Mouse (Mus musculus) retina, postnatal 1 day (tissue): ENCODE results near the gene Lrrc8b.
A peak's percentile ranks its signal among the peaks of the same experiment; 100 is the strongest.

Source experiments
- DNase-seq: peaks from one replicate; pipeline ENCODE4 v3.0.0-alpha.2; 2012

The Lrrc8b gene

DNA sequence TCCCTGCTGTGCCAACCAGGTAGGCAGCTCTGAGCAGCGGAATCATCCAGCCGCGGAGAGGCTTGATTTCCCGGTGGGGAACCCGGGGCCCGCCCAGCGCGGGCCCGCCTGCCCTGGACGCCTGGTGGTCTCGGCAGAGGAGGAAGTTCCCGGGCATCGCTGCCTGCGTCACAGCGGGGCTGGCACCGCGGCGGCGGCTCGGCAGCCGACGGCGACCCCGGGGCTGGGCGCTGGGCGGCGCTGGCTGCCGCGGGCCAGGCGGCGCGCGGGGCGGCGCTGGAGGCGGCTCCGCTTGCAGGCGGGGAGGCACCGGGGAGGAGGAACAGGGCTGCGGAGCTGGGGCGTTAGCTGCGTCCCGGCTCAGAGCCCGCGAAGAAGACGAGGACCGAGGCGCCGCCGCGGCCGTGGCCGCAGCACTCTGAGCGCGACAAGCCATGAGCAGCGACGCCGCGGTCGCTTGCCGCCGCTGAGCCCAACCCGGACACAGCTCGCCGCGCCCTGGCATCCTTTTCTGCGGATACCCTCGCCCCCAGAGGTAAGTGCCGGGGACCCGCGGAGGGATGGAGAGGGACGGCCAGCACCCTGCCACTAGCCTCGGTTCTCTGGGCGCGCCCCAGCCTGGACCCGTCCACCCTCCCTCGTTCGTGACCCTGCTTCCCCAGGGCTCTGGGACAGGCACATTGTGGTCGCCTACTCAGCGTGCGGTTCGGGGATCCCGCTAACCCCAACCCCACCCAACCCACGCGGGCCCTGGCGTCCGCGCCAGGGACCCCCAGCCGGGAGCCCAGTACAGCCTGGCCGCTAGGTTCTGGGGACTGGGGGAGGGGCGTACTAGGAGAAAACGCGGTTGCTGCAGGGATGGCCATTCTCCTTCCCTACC lies 103.8 kb downstream of the Lrrc8b start, which contains the start of gene Lrrc8c:
TSS of gene Lrrc8c (plus strand) at position 293 of the 880 bp plus-strand sequence.
- peak; percentile 90 for DNase-seq

DNA sequence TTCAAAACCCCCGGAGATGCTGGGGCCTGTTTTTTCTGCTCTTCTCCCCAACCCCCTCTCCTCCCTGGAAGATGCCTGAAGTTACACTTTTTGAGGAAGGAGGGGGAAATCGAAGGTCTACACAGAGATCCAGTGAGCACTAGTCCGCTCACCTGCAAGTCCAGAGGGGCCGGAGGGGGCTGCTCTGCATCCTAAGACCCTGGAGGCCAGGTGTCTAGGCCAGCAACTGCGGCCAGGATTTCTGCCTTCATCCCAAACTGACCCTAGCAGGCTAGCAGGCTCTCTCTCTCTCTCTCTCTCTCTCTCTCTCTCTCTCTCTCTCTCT lies 104.4 kb downstream of the Lrrc8b start:
- DNase-seq = no peak

DNA sequence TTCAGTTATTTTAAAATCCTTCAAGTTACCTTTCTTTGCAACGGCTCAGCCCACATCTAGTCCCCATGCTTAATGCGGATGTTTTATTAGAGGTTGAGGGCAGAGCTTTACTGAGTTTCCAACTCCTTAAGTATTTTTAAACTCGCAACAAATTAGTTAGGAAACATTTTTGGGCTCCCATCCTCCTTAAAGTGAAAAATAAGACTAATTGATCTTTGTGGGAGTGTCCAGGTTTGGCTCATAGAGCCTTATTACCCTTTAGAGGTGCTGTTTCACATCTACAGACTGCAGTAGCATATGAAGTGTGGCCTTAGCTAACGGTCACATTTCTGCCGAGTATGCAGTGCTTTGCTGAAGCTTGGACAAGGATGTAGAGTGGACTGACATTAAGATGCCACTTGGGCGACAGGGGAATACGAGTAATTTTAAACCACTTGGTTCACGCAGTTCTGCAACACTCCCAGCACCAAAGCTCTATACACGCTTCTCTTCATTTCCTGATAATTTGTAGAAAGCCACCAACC lies 104.9 kb downstream of the Lrrc8b start:
- no peak for DNase-seq

DNA sequence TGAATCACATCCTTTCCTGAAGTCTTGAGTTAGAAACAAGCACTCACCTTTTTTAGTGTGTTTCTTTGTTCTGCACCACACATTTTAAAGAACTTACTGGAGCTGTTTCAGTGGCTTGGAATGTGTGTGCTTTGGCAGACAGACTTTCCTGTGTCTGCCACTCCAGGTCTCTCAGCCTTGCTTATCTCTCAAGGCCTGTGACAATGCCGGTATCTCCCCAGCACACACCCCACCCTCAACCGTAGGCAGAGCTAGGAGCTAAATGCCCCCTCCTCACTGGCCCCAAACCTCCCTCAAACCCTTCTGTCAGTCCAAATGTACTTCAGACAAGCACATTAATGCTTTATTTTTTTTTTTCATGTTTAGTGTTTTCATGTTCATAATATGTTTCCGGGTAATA lies 107.9 kb downstream of the Lrrc8b start:
- no peak for DNase-seq

DNA sequence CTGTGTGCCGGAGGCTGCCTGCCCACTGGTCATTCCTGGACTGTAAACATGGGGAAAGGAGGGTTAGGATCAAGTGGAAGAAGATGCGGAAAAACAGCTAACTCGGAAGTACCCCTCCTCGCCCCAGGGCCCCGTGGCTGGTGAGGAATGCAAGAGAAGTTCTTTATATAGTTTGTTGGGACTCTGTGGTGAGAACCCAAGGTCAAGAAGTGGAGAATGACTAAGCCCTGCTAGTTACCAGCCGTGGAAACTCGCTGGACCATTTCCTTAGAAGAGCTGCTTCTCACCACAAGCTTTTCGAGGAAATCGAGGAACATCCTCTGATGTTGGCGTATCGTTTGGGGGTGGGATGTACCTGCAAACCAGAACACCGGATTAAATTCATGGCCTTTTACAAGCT lies 109.4 kb downstream of the Lrrc8b start:
- no peak for DNase-seq

DNA sequence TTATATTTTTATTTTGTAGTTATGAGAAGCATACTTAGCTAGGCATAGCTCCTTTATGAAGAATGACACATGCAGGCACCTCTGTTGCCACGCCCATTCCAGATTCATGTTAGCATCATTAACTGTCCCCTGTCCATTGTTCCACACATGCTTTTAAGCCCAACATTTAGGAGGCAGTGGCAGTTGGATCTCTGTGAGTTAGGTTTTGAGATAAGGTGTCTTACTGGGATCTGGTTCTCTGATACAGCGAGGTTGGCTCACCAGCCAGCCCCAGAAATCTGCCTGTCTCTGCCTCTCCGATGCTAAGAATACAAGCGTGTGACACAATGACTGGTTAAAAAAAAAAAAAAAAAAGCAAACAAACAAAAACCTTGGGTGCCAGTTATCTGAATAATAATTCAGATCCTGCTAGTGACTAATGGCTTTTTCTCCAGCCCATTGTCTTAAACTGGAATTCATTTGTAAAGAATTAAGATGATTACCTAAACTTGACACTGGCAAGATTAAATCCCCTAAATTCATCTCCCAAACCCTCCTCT lies 110.6 kb downstream of the Lrrc8b start:
- no peak for DNase-seq

DNA sequence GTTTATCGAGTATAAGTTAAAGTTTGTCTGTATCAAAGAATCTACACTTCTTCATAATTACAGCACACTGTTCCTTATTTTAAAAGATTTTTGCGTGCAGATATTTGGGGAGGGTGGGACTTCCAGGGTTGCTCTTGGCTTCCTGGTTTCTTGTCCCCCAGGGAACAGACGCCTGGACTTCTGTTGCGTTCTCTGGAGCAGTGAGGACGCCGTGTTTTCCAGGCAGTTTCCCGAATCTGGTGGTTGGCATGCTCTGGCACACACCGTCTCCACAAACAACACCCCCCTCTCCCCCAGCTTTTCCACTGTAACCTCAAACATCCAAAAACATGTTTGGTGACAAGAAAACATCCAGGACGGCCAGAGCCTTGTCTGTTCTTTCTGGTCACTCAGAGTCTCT lies 111.2 kb downstream of the Lrrc8b start:
- DNase-seq = no peak

DNA sequence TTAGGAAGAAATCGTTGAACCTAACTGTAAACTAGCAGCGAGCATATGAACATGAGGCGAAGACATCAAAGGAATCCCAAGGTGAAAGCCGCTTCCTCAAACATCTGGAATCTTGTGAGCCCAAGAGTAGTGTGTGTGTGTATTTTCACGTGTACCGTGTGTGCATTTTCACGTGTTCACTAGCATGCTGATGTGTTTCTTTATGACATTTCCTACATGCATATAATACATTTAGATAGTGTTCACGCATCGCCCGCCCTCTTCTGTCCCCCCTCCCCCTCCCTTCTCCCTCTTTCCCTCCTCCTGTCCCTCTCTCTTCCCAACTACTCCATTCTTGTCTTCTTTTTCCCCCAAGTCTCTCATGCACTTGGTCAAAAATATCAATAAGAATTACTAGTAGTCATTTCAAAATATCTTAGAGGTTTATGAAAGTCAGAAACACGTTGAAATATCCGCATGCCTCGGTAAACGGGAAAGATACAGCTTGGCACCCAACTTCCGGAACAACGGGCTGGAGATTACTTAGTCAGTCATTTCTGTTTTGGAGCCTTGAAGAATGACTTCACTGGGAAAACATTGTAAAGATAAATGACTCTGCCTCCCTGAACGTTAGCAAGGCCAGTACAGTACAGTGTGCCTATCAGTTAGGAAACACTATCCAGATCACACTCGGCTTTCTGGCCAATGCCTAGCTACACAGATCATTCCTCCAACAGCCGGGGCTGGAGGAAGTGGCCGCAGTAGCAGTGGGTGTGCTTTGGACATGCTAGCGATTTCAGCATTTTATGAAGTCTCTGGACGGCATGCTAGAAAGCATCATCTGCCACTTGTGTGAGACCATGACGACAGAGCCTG lies 112.1 kb downstream of the Lrrc8b start:
- DNase-seq = no peak

DNA sequence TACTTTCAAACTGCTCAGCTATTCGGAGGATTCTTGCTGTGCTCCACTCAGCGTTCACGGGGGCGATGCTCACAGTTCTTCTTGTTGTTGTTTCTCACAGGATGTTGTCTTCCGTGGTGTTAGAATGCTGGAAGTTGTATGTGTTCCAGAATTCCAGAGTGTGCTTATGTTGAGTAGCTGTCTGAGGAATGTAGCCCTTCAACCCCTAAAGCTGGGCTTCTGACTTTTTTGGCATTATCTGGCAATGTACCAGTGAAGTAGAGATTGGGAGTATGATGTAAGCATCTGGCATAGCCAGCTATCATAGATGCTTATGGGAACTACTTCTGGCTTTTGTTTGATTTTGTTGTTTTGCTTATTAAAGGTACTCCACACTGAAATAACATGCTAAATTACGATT lies 115.0 kb downstream of the Lrrc8b start:
- DNase-seq = no peak

DNA sequence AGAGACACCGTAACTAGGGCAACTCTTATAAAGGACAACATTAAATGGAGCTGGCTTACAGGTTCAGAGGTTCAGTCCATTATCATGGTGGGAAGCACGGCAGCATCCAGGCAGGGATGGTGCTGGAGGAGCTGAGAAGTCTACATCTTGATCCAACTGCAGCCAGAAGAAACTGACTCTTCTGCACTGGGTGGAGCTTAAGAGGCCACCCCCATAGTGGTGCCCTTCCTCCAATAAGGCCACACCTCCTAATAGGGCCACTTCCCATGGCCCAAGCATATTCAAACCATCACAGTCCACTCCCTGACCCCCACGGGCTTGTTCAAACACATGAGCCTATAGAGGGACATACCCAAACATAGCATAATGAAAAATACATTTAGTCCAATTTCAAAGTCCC lies 119.6 kb downstream of the Lrrc8b start:
- DNase-seq = no peak

DNA sequence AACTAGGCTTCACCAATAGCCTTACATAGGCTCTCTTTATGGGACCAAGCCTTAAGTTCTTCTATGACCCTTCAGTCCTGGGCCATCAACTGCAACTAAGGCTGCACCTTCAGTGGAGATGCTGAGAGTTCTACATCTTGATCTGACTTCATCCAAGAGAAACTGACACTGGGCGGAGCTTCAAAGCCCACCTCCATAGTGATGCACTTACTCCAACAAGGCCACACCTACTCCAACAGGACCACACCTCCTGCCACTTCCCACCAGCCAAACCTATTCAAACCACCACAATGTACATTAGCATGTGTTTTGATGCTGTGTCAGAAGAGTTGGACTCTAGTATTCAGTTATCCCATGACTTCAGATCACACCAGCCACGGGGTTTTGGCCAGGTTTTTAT lies 120.6 kb downstream of the Lrrc8b start:
- DNase-seq = no peak

DNA sequence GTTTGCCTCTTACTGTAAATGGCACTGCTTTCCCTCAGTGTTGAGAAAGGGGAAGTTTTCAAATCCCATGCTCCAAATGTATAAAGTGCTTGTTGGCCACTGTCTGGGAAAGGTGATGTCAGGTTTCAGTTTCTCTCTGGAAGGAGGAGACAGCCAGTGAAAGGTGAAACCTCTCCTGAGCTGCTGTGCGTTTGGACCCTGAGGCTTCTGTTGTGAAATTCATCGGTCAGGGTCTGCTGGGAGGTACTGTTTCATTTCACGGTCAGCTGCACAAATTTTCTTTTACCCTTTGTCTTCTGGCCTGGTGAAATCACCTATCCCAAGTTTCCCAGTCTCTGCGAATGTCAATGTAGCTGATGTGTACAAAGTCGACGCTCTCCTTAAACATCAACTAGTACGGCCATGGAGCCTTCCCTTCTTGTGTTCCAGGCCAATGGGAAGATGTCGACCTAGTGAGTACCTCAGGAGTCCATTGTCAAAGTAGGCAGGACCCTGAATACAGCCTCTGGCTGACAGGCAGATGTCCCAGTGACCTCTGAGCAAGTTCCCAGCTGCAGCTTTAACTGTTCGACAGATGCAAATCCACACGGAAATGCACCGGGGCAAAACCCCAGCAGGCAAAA lies 121.6 kb downstream of the Lrrc8b start:
- peak; percentile 3 for DNase-seq
